Mouse (Mus musculus) thymus, adult 2 months (tissue): ENCODE results near the gene Rps10. TPM values are rescaled to one million over a fixed set of nuclear protein-coding genes. Genes with fewer than 3 reads are reported as not detected.
A peak's percentile ranks its signal among the peaks of the same experiment; 100 is the strongest.

Source experiments
- DNase-seq: peaks from one replicate; pipeline ENCODE4 v3.0.0; 2021
- H3K27ac ChIP-seq: fragments of 200-500 bp; 2 replicates; pipeline ENCODE4 v1.5.1; 2012; ENCODE audit warnings: low read length, control low read depth; ENCODE audit not compliant: control insufficient read depth, insufficient read depth
- H3K27me3 ChIP-seq: fragments of 200-500 bp; 2 replicates; pipeline ENCODE4 v1.6.1; 2012; ENCODE audit warnings: mild to moderate bottlenecking, low read length, moderate library complexity, mixed read lengths; ENCODE audit not compliant: control insufficient read depth, insufficient read depth
- H3K36me3 ChIP-seq: fragments of 200-500 bp; 2 replicates; pipeline ENCODE4 v1.6.1; 2012; ENCODE audit warnings: mild to moderate bottlenecking, low read length, moderate library complexity; ENCODE audit not compliant: control insufficient read depth, insufficient read depth
- H3K4me1 ChIP-seq: fragments of 200-500 bp; replicated peaks from 2 replicates; pipeline ENCODE4 v1.6.1; 2012; ENCODE audit warnings: low read length; ENCODE audit not compliant: control insufficient read depth, insufficient read depth
- H3K4me3 ChIP-seq: fragments of 200-500 bp; 2 replicates; pipeline ENCODE4 v1.5.1; 2012; ENCODE audit warnings: mild to moderate bottlenecking, low read length, control low read depth, moderate library complexity; ENCODE audit not compliant: control insufficient read depth, insufficient read depth
- CTCF ChIP-seq: fragments of 200-500 bp; IDR thresholded peaks from 2 replicates; pipeline ENCODE4 v1.5.1; 2012; ENCODE audit warnings: mild to moderate bottlenecking, control low read depth, low read length, moderate library complexity, borderline replicate concordance; ENCODE audit not compliant: control insufficient read depth, poor library complexity, insufficient read depth; ENCODE audit errors: extremely low read depth
- POLR2A ChIP-seq: fragments of 200-500 bp; IDR thresholded peaks from 2 replicates; pipeline ENCODE4 v1.6.1; 2012; ENCODE audit warnings: mild to moderate bottlenecking, low read length, control low read depth, moderate library complexity; ENCODE audit not compliant: control insufficient read depth, poor library complexity, insufficient read depth; ENCODE audit errors: extremely low read depth
- WGBS: fragments of 180-500 bp; shearing (Covaris S2); methylation state at CpG from one replicate; pipeline ENCODE4 v1.1.7; 2018; 5-methylcytosine and 5-hydroxymethylcytosine counted together
- polyA plus RNA-seq: library from polyadenylated mRNA; depleted of rRNA; stranded (reverse); fragments of >200 nt; gene quantifications from 2 replicates; pipeline ENCODE4 v1.2.3, GENCODE M21; 2012; rRNA removed

Rps10 gene
- 1,664 and 2,025 TPM in 2 replicates for polyA plus RNA-seq

DNA sequence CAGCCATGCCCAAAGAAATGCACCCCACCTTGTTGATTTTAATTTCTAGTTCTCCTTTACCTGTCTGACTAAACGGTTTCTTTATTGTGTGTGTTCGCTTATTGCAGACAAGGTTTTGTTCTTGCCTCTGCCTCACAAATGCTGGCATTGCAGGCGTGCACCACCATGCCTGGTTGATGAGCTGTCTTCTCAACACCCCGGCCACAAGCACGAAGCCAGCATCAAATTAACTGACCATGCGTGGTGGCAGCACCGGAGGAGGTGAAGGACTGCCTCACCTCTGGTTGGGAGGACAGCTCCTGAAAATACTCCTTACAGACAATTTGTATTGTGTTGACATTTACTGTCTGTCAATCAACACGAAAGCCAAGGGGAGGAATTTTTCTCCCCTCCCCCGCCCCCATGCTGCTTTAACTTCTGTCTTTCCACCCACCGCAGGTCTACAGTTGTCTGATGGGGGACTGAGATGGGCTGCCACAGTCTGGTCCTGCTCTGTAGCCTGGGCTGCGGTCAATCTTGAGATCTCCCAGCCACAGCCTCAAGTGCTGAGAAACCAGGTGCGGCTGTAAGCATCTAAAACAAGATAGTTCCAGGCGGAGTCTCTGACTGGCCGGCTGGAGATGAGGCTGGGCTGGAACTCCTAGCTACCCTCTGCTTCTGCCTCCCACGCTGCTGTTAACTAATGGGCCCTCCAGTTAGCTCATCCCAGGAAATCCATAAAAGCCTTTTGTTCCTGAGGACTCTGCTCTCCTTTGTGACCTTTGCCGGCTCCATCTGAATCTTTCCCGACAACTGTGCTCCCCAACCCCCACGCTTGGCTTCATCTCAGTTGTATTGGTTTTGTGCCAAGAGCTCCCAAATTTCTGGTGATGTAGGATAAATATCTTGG, at the start of gene Rps10:
Gene Rps10, minus strand, starts transcription at position 538 of the 889 bp plus-strand sequence.
- TF ChIP-seq CTCF (no peak), POLR2A (no peak)
- no peak for DNase-seq
- 83% methylated on average over 18 of the region's 18 CpGs for WGBS
- H3K4me1 ChIP-seq = peaks cover 15% of the 10 kb centered on the region
- H3K27me3 ChIP-seq = no peaks in the 10 kb centered on the region
- H3K4me3 ChIP-seq = peak within 1 kb of the TSS; percentile 49; the same call in 1 of the 2 replicates
- H3K27ac ChIP-seq = no peak within 1 kb of the TSS
- H3K36me3 ChIP-seq = peaks cover 24% of the 10 kb centered on the region

- Histone ChIP-seq H3K27ac (no peak overlapping the region), H3K4me3 (no peak overlapping the region), H3K27me3 (peaks cover 10% of the 10 kb centered on the region; the same call in 1 of the 2 replicates), H3K4me1 (peaks cover 6% of the 10 kb centered on the region; the same call in 1 of the 2 replicates), H3K36me3 (no peaks in the 10 kb centered on the region)
- TF ChIP-seq POLR2A (no peak), CTCF (no peak)
- DNase-seq = no peak
- 8% methylated on average over 11 of the region's 11 CpGs for WGBS
Observed at GRCm38 (mm10) chr17:27685550-27685913, 49.1 kb upstream of the Rps10 start.

GRCm38 (mm10) chr17:27684886-27685549, 48.5 kb upstream of the Rps10 start:
- H3K27me3 ChIP-seq = peaks cover 10% of the 10 kb centered on the region; the same call in 1 of the 2 replicates
- DNase-seq = peak; percentile 27
- WGBS = 2% methylated on average over 40 of the region's 53 CpGs

DNA sequence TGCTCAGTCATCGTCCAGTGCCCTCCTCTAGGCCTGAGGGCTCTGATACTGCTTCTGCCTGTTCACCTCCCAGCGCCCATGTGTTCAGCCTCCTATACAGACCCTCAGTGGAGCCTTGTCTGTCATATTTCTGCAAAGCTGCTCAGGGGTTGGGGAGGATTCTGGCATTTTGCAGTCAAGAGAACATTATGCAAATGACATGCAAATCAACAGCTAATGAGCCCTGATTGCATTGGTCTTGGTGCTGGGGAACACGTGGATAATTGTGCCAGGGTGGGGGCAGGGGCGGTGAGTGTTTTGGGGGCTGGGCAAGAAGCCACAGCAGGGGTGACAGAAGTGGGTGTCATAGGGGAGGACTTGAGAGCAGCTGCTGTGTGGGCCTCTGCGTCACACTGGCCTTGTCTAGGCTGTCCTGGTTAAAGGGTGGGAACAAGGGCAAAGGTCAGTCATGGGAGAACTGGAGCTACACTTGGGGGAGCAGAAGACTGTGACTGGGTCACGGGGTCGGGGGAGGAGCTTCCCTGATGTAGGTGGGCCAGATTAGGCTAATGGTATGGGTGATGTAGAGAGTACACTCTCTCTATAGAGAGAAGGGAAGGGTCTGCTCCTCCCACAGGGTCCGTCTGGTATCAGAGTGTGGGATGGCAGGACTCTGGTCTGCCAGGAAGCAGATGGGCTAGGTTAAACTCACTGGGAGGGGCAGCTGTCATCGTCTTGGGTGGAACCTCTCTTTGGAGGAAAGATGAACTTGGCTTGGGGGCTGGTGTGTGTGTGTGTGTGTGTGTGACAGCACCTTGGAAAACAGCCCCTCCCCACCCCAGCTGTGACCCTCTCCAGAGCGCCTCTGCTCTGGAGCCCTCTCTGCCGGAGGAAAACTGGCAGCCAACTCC, 42.7 kb upstream of the Rps10 start:
- no peak overlapping the region for H3K27ac ChIP-seq
- H3K27me3 ChIP-seq = no peaks in the 10 kb centered on the region; the same call in 1 of the 2 replicates
- WGBS = 76% methylated on average over 11 of the region's 11 CpGs
- H3K36me3 ChIP-seq = no peaks in the 10 kb centered on the region
- H3K4me1 ChIP-seq = no peaks in the 10 kb centered on the region
- no peak for DNase-seq
- TF ChIP-seq CTCF = no peak
- TF ChIP-seq POLR2A = no peak
- H3K4me3 ChIP-seq = no peak overlapping the region

More at GRCm38 (mm10) chr17:27684886-27685549, 48.5 kb upstream of the Rps10 start:
- Histone ChIP-seq H3K36me3 (no peaks in the 10 kb centered on the region), H3K27ac (no peak overlapping the region), H3K4me3 (no peak overlapping the region), H3K4me1 (peaks cover 6% of the 10 kb centered on the region; the same call in 1 of the 2 replicates)
- TF ChIP-seq CTCF (no peak), POLR2A (no peak)

- TF ChIP-seq CTCF (no peak), POLR2A (no peak)
- H3K4me3 ChIP-seq = no peak overlapping the region
- H3K4me1 ChIP-seq = no peaks in the 10 kb centered on the region
- H3K36me3 ChIP-seq = no peaks in the 10 kb centered on the region
- H3K27ac ChIP-seq = no peak overlapping the region
- WGBS = 93% methylated on average over 5 of the region's 5 CpGs
- no peak for DNase-seq
- H3K27me3 ChIP-seq = no peaks in the 10 kb centered on the region
Observed at GRCm38 (mm10) chr17:27677756-27678155, 41.3 kb upstream of the Rps10 start.
